Mouse (Mus musculus): ENCODE results near the gene Kdm5c.

DNA sequence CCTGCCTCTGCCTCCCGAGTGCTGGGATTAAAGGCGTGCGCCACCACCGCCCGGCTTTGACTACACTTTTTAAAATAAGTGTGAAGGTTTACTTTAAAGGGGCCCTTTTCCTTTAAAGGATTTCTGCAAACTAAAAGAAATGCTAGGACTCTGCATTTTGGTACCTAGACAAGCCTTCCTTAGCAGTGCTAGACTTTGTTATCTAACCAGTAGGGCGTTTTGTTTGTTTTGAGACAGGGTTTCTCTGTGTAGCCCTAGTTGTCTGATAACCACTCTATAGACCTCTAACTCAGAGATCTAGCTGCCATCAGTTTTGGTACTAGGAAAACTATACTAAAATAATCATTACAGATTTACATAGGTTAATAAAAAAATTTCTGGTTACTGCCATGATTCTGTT is 46.6 kb downstream of the Kdm5c start:
- no peak for TF ChIP-seq CTCF (IDR thresholded peaks at IDR 0.05)
- TF ChIP-seq EP300 (IDR thresholded peaks at IDR 0.05), result no peak
